Mouse (Mus musculus): ENCODE data around the gene Cd2ap. TPM values are rescaled to one million over a fixed set of nuclear protein-coding genes. Genes with fewer than 3 reads are reported as not detected.

The Cd2ap gene
- polyA plus RNA-seq, 1 experiment from 2014 or later = 37.4 TPM

DNA sequence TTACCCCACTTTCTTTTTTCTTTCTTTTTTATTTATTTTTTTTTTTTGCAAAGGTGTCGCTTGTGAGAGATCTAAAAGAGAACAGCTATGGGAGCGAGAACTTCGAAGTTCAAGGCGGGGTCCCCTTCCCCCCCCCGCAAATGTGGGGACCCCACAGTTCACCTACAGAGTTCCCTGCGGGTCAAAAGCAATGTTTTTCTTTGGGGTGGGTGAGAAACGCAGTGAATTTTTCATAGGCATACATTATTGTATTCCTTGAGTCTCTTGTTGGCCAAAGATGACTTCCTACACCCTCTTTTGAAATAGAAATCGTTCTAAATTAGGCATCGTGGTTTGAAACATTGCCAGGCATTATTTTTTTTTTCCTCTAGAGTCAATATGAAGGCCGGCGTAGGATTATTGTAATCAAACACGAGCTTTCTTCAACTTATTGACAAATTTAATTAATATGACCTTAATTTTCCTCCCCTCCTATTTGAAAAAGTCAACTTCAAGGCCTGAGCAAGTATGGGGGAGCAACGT, 500 bp upstream of the Cd2ap start:
- H3K27me3 ChIP-seq (replicated peaks; ENCODE audit: control insufficient read depth, insufficient read depth, low read length) = no peaks in the 10 kb centered on the region
- H3K4me3 ChIP-seq (ENCODE audit: low read depth, low read length) = peak overlapping the region; percentile 75
- H3K36me3 ChIP-seq (ENCODE audit: control insufficient read depth, insufficient read depth) = no peaks in the 10 kb centered on the region
- TF ChIP-seq CTCF (IDR thresholded peaks at IDR 0.05; ENCODE audit: low read depth) = no peak
- no peak for ATAC-seq
- peak overlapping the region; percentile 92 for H3K9ac ChIP-seq (ENCODE audit: low read depth, low read length)
- H3K4me1 ChIP-seq (replicated peaks; ENCODE audit: control insufficient read depth, insufficient read depth, low read length) = peaks cover 3% of the 10 kb centered on the region; the same call in 1 of the 2 replicates
- 19% methylated on average over 13 of the region's 13 CpGs for WGBS
- H3K9me3 ChIP-seq (ENCODE audit: control insufficient read depth) = no peaks in the 10 kb centered on the region
- peak overlapping the region; percentile 98; the same call in 1 of the 2 replicates for H3K27ac ChIP-seq (ENCODE audit: low read depth, low read length)
- H3K4me2 ChIP-seq (replicated peaks; ENCODE audit: low read depth) = peak overlapping the region; percentile 85

- no peaks in the 10 kb centered on the region for H3K36me3 ChIP-seq (ENCODE audit: control insufficient read depth, insufficient read depth)
- 0% methylated on average over 17 of the region's 17 CpGs for WGBS
- peak overlapping the region; percentile 98 for H3K27ac ChIP-seq (ENCODE audit: low read depth, low read length)
- H3K9me3 ChIP-seq (ENCODE audit: control insufficient read depth) = no peaks in the 10 kb centered on the region
- TF ChIP-seq CTCF (IDR thresholded peaks at IDR 0.05; ENCODE audit: low read depth) = peak; percentile 61
- H3K9ac ChIP-seq (ENCODE audit: low read depth, low read length) = peak overlapping the region; percentile 92
- H3K27me3 ChIP-seq (replicated peaks; ENCODE audit: control insufficient read depth, insufficient read depth, low read length) = no peaks in the 10 kb centered on the region
- H3K4me2 ChIP-seq (replicated peaks; ENCODE audit: low read depth) = peak overlapping the region; percentile 85
- ATAC-seq = peak; percentile 46
- H3K4me3 ChIP-seq (ENCODE audit: low read depth, low read length) = peak overlapping the region; percentile 75
- peaks cover 3% of the 10 kb centered on the region; the same call in 1 of the 2 replicates for H3K4me1 ChIP-seq (replicated peaks; ENCODE audit: control insufficient read depth, insufficient read depth, low read length)
These were observed 879 bp downstream of the Cd2ap start for GRCm38 (mm10) chr17:42875571-42876000.

- Histone ChIP-seq H3K4me1 (replicated peaks; ENCODE audit: control insufficient read depth, insufficient read depth, low read length) (peaks cover 3% of the 10 kb centered on the region; the same call in 1 of the 2 replicates), H3K36me3 (ENCODE audit: control insufficient read depth, insufficient read depth) (no peaks in the 10 kb centered on the region), H3K27me3 (replicated peaks; ENCODE audit: control insufficient read depth, insufficient read depth, low read length) (no peaks in the 10 kb centered on the region), H3K27ac (ENCODE audit: low read depth, low read length) (peak overlapping the region; percentile 98), H3K9me3 (ENCODE audit: control insufficient read depth) (no peaks in the 10 kb centered on the region), H3K4me3 (ENCODE audit: low read depth, low read length) (peak overlapping the region; percentile 75), H3K9ac (ENCODE audit: low read depth, low read length) (peak overlapping the region; percentile 92; the same call in 1 of the 2 replicates), H3K4me2 (replicated peaks; ENCODE audit: low read depth) (peak overlapping the region; percentile 85)
- TF ChIP-seq CTCF (IDR thresholded peaks at IDR 0.05; ENCODE audit: low read depth) = no peak
- ATAC-seq = no peak
- 11% methylated on average over 6 of the region's 6 CpGs for WGBS
These were observed 1.4 kb downstream of the Cd2ap start for GRCm38 (mm10) chr17:42875015-42875414.

DNA sequence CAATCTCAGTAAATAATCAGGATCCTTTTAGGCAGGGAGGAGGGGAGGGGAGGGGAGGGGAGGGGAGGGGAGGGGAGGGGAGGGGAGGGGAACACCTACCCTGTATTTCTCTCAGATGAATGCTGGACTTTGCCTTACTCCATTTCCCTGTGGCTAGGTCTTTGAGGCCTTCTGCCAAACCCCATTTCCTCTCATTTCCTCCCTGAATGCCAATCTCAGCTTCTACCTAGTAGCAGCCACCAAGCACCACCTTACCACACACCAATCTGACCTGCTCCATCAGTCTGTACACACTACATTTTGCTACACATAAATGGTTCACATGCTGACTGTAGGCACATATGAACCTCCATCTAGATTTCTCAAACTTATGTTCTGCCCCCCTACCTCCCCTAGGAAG, 6.0 kb downstream of the Cd2ap start:
- 0 out of 2 replicates have a peak, but pooled peaks have one; percentile 41 for ATAC-seq
- Histone ChIP-seq H3K27ac (ENCODE audit: low read depth, low read length) (no peak overlapping the region), H3K9me3 (ENCODE audit: control insufficient read depth) (no peaks in the 10 kb centered on the region), H3K36me3 (ENCODE audit: control insufficient read depth, insufficient read depth) (no peaks in the 10 kb centered on the region), H3K4me3 (ENCODE audit: low read depth, low read length) (no peak overlapping the region), H3K9ac (ENCODE audit: low read depth, low read length) (no peak overlapping the region), H3K4me2 (replicated peaks; ENCODE audit: low read depth) (no peak overlapping the region), H3K4me1 (replicated peaks; ENCODE audit: control insufficient read depth, insufficient read depth, low read length) (0 out of 2 replicates have a peak, but pooled peaks cover 3% of the 10 kb centered on the region), H3K27me3 (replicated peaks; ENCODE audit: control insufficient read depth, insufficient read depth, low read length) (no peaks in the 10 kb centered on the region)
- no peak for TF ChIP-seq CTCF (IDR thresholded peaks at IDR 0.05; ENCODE audit: low read depth)

DNA sequence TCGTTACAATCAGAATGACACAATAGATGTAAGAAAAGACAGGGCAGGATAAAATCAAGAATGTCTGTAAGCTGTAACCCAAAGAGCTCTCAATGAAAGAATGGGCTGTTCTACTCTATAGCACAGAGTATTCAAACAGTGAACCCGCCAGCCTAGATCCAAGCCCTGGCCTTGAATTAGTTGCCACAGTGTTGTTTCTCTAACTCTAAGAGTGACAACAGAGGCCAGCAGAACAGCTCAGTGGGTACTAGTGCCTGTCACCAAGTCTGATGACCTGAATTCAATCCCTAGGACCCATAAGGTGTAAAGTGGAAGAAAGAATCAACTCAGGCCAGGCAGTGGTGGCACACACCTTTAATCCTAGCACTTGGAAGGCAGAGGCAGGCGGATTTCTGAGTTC, 13.3 kb downstream of the Cd2ap start:
- Histone ChIP-seq H3K4me3 (ENCODE audit: low read depth, low read length) (no peak overlapping the region), H3K36me3 (ENCODE audit: control insufficient read depth, insufficient read depth) (no peaks in the 10 kb centered on the region), H3K27ac (ENCODE audit: low read depth, low read length) (no peak overlapping the region), H3K9ac (ENCODE audit: low read depth, low read length) (no peak overlapping the region), H3K27me3 (replicated peaks; ENCODE audit: control insufficient read depth, insufficient read depth, low read length) (no peaks in the 10 kb centered on the region), H3K4me1 (replicated peaks; ENCODE audit: control insufficient read depth, insufficient read depth, low read length) (no peaks in the 10 kb centered on the region), H3K9me3 (ENCODE audit: control insufficient read depth) (no peaks in the 10 kb centered on the region), H3K4me2 (replicated peaks; ENCODE audit: low read depth) (no peak overlapping the region)
- no peak for ATAC-seq
- TF ChIP-seq CTCF (IDR thresholded peaks at IDR 0.05; ENCODE audit: low read depth) = no peak
- 86% methylated on average over 3 of the region's 3 CpGs for WGBS

DNA sequence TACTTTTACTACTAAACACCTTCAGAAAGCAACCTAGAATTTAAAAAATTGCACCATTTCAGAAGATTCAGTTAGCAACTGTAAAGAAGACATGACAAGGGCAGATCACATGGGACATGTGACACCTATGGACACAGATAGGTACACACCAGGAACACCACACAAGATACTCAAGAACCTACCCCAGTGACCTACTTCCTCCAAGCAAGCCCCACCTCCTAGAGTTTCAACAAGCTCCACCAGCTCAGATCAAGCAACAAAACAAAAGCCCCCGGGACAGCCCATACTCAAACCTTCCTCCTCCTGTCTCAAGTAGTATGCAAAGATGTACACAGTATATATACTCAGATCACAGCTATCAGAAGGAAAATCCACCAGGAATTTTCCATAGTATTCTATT, 16.1 kb downstream of the Cd2ap start:
- 85% methylated on average over 1 of the region's 1 CpGs for WGBS
- no peaks in the 10 kb centered on the region for H3K4me1 ChIP-seq (replicated peaks; ENCODE audit: control insufficient read depth, insufficient read depth, low read length)
- TF ChIP-seq CTCF (IDR thresholded peaks at IDR 0.05; ENCODE audit: low read depth) = no peak
- H3K9ac ChIP-seq (ENCODE audit: low read depth, low read length) = no peak overlapping the region
- no peaks in the 10 kb centered on the region for H3K27me3 ChIP-seq (replicated peaks; ENCODE audit: control insufficient read depth, insufficient read depth, low read length)
- no peak overlapping the region for H3K4me2 ChIP-seq (replicated peaks; ENCODE audit: low read depth)
- H3K36me3 ChIP-seq (ENCODE audit: control insufficient read depth, insufficient read depth) = no peaks in the 10 kb centered on the region
- H3K27ac ChIP-seq (ENCODE audit: low read depth, low read length) = no peak overlapping the region
- no peaks in the 10 kb centered on the region for H3K9me3 ChIP-seq (ENCODE audit: control insufficient read depth)
- no peak overlapping the region for H3K4me3 ChIP-seq (ENCODE audit: low read depth, low read length)
- ATAC-seq = no peak

Data from intestine, postnatal 0 days (tissue).